Mouse (Mus musculus): ENCODE results near the gene Lrrc43. TPM values are rescaled to one million over a fixed set of nuclear protein-coding genes. Genes with fewer than 3 reads are reported as not detected.
"Not testable (repeated sequence)": the region's sequence is repeated elsewhere in the genome, so short reads cannot be mapped to it uniquely, and the experiment has no call there.

Gene Lrrc43
- not detected for total RNA-seq (2021)

- DNase-seq = no peak
Observed at GRCm38 (mm10) chr5:123489112-123489785, at the start of gene Lrrc43, which contains the start of gene Il31. Gene Lrrc43 (plus strand): TSS chr5:123489305. Gene Il31 (minus strand): TSS chr5:123489489.

- DNase-seq = no peak
Observed at GRCm38 (mm10) chr5:123439312-123439711, 49.8 kb upstream of the Lrrc43 start.

- DNase-seq = peak; percentile 50
Observed at GRCm38 (mm10) chr5:123439941-123440340, 49.2 kb upstream of the Lrrc43 start.

- no peak for DNase-seq
Observed at GRCm38 (mm10) chr5:123440664-123441063, 48.4 kb upstream of the Lrrc43 start.

- no peak for DNase-seq
Observed at GRCm38 (mm10) chr5:123442283-123442682, 46.8 kb upstream of the Lrrc43 start.

- peak; percentile 84 for DNase-seq
Observed at GRCm38 (mm10) chr5:123444069-123444468, 45.0 kb upstream of the Lrrc43 start.

- DNase-seq = no peak
Observed at GRCm38 (mm10) chr5:123444849-123445334, 44.2 kb upstream of the Lrrc43 start.

- no peak for DNase-seq
Observed at GRCm38 (mm10) chr5:123451886-123452285, 37.2 kb upstream of the Lrrc43 start.

- DNase-seq = no peak
Observed at GRCm38 (mm10) chr5:123461420-123461819, 27.7 kb upstream of the Lrrc43 start.

- no peak for DNase-seq
Observed at GRCm38 (mm10) chr5:123464638-123465037, 24.5 kb upstream of the Lrrc43 start.

- no peak for DNase-seq
Observed at GRCm38 (mm10) chr5:123470784-123471400, 18.2 kb upstream of the Lrrc43 start.

GRCm38 (mm10) chr5:123473817-123474216 is 15.3 kb upstream of the Lrrc43 start:
- no peak for DNase-seq

GRCm38 (mm10) chr5:123487659-123488395 is 1.3 kb upstream of the Lrrc43 start:
- no peak for DNase-seq

GRCm38 (mm10) chr5:123489935-123490334 is 830 bp downstream of the Lrrc43 start:
- peak; percentile 40 for DNase-seq

GRCm38 (mm10) chr5:123499717-123500116 is 10.6 kb downstream of the Lrrc43 start:
- peak; percentile 51 for DNase-seq

- no peak for DNase-seq
Observed at GRCm38 (mm10) chr5:123501973-123502372, 12.9 kb downstream of the Lrrc43 start.

GRCm38 (mm10) chr5:123507936-123508723 is 19.0 kb downstream of the Lrrc43 start:
- DNase-seq = peak; percentile 82

- DNase-seq = no peak
Observed at GRCm38 (mm10) chr5:123508921-123509320, 19.8 kb downstream of the Lrrc43 start.

- no peak for DNase-seq
Observed at GRCm38 (mm10) chr5:123510160-123510559, 21.1 kb downstream of the Lrrc43 start, which contains the start of gene B3gnt4. Gene B3gnt4 (plus strand): TSS chr5:123510460.

- DNase-seq = not testable (repeated sequence)
Observed at GRCm38 (mm10) chr5:123511426-123511825, 22.3 kb downstream of the Lrrc43 start.

GRCm38 (mm10) chr5:123512102-123512501 is 23.0 kb downstream of the Lrrc43 start:
- DNase-seq = no peak

- no peak for DNase-seq
Observed at GRCm38 (mm10) chr5:123514871-123515270, 25.8 kb downstream of the Lrrc43 start.
